Mouse (Mus musculus): ENCODE results near the gene Spata46.

Spata46 gene

DNA sequence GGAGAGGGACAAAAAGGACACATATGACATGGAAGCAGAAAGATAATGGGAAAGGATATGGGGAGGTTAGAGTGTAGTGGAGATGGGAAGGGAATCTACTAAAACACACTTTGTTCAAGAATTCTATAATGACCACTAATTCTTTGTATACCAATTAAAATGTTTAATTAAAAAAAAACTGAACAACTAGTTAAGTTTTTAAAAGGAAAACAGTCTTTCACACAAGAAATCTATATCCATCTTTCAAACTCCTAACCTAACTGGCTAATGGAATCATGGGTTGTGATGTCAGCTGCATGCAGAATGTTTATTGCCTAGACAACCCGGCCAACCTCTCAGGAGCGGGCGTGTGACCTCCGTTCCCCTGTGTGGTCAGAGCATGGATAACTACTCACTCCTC lies at the start of gene Spata46:
Spata46 (plus strand) TSS at position 301 of the 400 bp plus-strand sequence.
- DNase-seq (ENCODE audit: inconsistent age in 2 of 2, low spot score in 1 of 2), result no peak

DNA sequence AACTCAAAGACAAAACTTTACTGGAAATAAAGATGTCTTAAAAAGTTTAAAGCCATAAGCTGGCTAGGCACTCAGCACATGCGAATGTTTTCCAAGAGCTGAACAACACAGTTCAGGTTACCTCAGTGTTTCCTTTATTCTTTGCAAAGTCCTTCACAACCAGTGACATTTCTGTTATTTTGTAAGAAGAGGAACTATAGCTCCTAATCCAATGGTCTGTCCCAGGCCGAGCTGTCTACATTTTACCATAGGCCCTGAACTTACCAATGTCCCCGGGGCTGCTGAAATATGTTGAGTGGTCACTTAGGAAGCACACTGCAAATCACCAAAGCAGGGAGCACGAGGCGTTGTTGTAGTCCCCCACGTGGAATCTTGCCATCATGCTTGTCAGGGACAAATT lies 38.3 kb upstream of the Spata46 start:
- DNase-seq (ENCODE audit: inconsistent age in 2 of 2, low spot score in 1 of 2), result no peak

DNA sequence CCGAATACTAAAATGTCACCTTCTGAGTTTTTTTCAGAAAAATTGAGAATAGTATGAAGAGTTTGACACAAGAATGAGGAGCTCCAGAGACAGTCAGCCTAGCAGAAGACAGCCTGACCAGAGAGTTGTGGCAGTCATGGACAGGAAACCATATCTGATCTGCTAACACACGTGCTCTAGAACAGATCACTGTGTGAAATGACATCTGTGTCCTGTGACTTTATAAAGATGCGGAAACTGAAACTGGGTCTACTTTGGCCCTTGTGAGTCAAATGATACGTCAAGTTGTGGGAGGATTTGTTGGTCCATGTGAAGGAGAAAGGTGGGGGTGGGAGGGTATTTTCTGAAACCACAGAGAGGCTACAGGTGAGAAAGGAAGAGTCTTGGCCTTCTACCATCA lies 37.9 kb upstream of the Spata46 start:
- DNase-seq (ENCODE audit: inconsistent age in 2 of 2, low spot score in 1 of 2), result no peak

DNA sequence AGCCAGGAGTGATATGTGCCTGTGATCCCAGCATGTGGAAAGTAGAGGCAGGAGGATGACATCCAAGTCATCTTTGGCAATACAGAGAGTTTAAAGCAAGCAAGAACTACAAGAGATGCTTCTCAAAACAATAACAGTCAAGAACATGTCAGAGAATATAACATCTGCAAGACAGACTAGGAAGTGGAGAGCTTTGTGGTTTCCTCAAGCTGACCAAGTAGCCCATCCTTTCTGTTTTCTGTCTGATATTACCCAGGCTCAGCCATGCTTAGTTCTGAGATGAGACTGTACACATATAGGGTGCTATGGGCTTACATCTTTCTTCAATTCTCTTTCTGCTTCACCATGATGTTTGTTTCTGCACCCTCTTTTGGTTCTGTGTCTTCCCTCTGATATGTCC lies 35.4 kb upstream of the Spata46 start:
- DNase-seq (ENCODE audit: inconsistent age in 2 of 2, low spot score in 1 of 2), result no peak

DNA sequence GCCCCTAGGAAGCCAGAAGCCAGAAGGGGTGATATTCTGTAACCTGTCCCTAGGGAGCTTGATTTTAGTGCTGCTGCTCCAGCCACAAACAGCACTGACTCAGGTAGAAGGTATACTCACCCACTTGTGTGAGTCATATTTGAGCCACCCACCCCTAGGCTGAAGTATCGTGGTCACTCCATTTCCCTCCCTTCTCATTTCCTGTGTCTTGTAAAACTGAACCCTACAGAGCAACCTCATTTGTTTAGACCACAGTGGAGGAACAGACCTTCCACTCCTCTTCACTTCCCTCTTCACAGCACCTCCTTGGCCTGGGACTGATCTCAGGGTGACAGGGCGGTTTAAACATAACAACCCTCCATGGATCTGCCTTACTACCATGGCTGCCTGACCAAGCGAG lies 31.6 kb upstream of the Spata46 start, which contains the start of gene Sh2d1b1:
Sh2d1b1 (plus strand) TSS at position 305 of the 400 bp plus-strand sequence.
- no peak for DNase-seq (ENCODE audit: inconsistent age in 2 of 2, low spot score in 1 of 2)

DNA sequence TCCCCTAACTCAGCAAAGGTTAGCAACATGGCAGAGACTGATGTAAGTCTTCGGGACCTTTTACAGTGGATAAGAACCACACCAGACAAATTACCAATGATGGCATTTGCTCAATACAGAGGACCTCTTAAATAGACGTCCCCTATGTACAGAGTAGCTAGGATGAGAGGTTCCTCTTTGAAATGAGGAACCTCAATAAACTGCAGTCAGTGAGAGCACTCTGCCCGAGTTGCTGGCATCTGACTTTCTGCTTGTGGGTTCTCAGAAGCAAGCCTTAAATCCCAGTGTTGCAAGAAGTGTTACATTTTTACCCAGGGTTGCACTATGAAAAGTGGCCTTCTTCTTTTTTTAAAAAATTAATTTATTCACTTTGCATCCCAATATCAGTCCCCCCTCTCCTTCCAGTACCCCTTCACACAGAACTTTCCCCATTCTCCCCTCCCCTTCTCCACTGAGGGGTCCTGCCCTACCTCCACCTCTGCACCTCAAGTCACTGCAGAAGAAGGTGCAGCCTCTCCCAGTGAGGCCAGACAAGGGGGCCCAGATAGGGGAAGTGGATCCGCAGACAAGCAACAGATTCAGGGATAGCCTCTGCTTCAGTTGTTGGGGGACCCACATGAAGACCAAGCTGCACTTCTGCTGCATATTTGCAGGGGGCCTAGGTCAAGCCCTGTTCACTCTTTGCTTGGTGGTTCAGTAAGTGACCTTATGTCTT lies 26.0 kb upstream of the Spata46 start:
- DNase-seq (ENCODE audit: inconsistent age in 2 of 2, low spot score in 1 of 2), result no peak

DNA sequence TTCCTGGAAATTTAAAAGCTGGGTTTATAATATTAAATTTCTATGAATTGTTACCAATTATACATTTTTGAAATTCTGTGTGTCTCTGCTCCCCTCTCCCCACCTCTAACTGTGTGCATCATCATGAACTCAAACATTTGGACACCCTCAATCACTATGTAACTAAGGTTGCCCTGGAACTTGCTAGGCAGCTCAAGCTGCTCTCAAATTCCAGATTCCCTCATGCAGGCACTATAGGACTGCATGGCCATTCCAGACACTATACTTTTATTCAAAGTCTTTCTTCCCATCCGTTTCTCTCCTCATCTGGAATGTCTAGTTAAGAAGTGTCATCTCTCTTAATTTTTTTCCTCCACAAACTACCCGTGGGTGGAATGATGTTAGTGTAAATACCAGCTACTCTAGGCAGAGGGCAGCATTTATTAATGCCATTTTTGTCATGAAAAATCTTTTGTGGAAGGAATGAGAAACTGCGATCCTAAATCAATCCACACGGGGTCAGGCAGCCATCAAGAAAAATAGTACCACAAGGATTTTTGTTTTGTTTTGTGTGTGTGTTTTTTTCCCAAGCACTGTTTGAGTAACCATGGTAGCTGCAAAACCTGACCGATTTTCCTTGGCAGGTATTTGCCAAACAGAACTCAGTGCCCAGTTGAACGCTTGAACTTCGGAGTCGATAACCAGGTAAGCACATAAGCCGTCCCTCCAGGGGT lies 16.2 kb upstream of the Spata46 start:
- peak; percentile 53 to 91 for DNase-seq (ENCODE audit: inconsistent age in 2 of 2, low spot score in 1 of 2)

DNA sequence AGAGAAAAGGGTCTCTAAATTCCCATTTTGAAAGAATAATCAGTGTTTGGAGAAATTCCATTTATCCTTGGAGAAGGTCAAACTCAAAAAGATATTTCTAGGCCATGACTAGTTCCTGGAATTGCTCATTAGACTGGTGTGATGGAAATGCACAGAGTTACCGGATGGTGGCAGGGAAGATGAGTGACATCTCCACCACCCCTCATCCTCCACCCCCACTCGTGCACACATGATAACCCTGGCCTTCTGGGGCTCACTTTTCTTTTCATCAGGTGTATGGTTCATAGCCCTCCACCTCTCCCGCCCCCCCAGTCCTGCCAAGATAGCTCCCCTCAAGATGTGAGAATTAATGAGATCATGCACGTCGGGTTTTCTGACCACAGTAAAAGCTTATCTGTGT lies 15.3 kb upstream of the Spata46 start:
- no peak for DNase-seq (ENCODE audit: inconsistent age in 2 of 2, low spot score in 1 of 2)

DNA sequence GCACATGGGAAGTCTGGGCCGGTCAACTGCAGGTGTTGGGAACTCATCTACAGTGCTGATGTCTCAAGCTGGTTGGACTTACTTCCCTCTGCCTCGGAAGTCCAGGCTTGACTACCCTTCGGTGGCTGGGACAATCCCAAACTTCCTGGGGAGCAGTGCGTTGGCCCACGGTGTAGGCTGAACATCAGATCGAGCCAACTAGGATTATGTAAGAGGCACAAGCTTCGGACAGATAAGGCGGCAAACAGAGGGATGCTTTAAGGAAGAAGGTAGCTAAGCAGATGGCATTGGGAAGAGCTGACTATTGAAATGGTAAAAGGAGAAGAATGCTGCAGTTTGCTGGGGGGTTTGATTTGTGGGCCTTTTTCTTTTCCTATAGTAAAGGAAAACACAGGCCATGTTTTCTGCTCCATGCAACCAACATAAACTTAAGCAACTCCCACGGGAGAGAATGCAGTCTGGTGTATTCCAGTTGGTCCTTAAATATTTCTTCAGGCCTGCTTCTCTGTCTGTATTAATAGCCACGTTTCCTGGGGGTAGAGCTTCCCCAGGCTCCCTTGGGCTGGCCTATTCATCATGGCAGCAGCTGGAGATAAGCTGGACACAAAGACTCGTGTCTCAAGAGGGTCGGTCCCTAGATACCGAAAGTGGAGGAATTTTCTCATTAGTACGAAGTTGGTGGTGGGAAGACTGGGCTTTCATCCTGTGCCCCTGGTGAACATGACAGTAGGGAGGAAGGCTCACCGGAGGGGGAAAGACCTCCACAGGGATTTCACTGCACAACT lies 13.6 kb upstream of the Spata46 start:
- no peak for DNase-seq (ENCODE audit: inconsistent age in 2 of 2, low spot score in 1 of 2)

DNA sequence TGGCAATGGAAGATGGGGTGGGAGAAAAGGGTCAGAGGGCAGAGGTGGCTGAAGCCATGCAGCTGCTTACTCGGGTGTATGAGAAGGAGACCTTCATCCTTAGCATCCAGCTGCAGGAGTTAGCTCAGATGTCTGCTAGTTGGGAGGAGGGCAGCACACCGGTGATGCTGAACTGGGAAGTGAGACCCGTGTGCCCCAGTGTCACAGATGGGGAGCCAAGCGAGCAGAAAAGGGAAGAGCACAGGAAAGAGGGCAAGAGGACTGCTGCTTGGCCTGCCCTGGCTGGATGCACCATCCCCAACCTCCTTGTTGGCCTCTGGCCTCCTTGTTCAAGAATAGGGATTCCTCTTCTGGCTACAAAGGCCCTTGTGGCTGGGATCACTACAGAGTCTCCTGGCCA lies 9.1 kb upstream of the Spata46 start:
- DNase-seq (ENCODE audit: inconsistent age in 2 of 2, low spot score in 1 of 2), result no peak

DNA sequence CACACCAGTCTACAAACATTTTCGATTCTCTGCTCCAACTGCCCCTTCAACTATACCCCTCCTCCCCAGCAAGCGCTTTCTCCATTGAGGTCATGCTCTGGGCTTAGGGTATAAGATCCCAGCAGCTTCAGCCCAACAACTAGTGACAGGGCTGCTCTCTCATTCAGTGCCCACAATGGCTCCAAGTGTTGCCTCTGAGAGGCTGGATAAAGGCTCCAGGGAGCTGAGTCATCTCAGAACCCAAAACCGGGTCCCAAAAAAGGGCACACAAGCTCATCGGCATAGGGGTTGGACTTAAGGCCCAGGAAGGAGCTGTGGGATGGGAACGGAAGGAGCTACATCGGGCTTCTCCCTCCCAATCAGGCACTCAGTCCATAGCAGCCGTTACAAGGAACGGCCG lies 6.9 kb upstream of the Spata46 start:
- no peak for DNase-seq (ENCODE audit: inconsistent age in 2 of 2, low spot score in 1 of 2)

DNA sequence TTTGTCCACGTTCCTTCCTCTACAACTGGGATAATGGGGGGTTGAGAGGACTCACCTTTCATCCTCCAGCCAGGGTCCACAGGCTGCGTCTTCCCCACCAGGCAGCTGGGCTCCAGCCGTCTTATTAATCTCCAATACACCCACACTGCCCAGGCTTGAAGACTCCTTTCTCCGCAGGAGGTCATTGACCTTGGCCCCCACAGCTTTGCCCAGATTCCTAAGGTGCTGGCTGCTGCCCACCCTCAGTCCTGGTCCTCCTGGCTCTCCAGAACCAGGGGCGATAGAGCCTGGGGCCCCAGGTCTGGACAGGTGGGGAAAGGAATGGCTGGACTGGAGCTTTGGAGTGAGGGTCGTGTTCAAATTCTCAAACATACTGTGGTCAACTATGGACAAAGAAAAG lies 6.1 kb upstream of the Spata46 start:
- no peak for DNase-seq (ENCODE audit: inconsistent age in 2 of 2, low spot score in 1 of 2)

DNA sequence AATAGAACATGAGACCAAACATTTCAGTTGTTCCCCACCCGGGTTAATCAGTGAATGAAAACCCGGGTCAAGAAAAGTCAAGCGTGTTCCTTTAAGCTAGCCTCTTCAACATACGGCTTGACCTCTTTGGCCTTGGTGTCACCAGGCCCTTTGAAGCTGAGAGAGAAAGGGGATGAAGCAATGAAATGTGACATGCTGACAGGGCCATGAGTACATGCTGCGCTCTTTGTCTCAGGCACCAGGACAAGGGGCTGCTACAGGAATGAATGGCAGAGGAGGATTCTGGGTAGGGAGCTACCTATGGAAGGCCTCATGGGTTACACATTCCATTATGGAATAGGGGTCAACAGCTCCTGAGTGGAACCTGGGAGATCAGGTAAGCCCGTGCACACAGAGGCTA lies 5.5 kb upstream of the Spata46 start:
- DNase-seq (ENCODE audit: inconsistent age in 2 of 2, low spot score in 1 of 2), result peak; percentile 42 to 60

DNA sequence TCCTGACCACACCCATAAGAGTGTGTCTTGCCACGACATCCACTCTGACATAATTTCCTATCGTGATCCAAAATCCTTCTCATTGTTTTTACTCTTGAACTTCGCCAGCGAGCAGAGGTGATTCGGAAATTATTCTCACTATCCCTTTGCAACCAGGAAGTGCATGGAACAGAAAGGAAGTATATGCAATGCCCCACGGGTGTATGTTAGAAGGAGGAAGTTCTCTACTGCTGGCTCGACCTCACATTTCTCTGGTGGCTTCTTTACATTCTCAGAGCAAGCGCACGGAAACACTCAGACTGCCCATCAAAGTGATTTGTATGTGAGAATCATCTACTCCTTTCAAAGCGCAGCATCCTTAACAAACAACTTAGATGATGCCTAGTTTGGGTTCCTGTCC lies 3.6 kb upstream of the Spata46 start:
- DNase-seq (ENCODE audit: inconsistent age in 2 of 2, low spot score in 1 of 2), result no peak

DNA sequence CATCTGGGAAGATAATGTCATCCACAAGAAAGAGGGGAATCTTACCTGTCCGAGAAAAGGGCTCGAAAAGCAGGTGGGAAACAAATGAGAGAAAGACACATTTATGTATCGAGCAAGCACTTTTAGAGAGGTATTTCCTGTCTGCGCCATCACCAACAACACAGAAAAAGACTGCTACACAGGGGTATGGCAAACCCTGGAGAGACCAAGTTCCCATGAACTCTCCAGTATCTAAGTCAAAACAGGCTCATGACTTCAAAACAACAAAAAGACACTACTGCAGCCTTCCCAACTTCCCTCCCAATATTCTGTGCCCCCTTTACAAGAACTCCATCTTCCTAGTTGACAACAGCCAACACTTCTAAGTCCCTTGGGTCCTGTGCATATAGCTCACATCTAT lies 2.4 kb upstream of the Spata46 start, which contains the start of gene Gm7694:
Gm7694 (minus strand) TSS at position 101 of the 400 bp plus-strand sequence.
- DNase-seq (ENCODE audit: inconsistent age in 2 of 2, low spot score in 1 of 2), result no peak

DNA sequence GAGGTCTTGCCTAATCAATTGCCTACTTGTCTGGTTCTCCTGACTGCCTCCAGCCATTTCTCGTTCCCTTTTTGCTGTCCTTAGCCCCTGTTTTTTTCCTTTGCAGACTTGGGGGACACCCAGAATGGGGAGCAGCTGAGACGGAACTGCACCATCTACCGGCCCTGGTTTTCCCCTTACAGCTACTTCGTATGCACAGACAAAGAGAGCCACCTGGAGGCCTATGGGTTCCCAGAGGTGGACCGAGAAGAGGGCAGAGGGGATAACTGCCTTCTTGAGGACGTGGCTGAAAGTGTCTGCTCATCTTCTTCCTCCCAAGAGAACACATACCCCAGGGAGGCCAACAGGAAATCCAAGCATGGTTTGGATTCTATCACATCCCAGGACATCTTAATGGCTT lies 2.8 kb downstream of the Spata46 start:
- no peak for DNase-seq (ENCODE audit: inconsistent age in 2 of 2, low spot score in 1 of 2)

DNA sequence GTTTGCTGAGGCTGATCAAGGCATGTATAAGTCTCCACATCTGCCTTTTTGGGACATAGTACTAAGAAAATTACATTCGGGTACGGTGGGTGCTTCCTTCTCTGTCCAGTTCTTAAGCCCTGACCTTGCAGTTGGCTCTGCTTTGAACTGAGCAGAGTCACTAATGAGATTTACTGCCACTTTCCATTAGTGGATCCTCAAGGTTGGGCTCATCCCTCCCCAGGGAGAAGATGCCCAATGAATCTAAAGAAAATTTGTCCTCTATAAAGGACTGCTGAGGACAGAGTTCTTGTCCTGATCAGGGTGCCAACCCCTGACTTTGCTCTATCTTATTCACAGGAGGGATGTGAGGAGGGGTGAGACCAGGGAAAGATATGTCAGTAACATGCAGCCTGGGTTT lies 13.4 kb downstream of the Spata46 start:
- peak; percentile 52 to 77 for DNase-seq (ENCODE audit: inconsistent age in 2 of 2, low spot score in 1 of 2)

DNA sequence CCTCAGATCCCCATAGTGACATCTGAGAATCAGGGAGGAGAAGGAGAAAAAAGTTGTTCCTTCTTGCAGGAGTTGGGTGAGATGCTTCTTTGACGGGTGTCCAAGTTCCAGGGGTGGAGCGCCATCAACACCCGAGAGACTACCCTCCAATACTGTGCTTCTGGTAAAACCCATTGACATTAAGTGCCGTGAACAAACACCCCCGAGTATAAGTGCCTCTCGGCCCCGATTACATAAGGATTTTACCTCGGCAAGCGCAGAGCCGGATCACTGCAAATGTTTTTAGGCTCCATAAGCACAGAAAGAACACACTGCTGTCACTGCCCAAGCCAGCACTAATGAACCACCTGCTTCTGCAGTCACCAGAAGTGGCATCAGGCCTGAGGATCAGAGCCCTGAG lies 14.4 kb downstream of the Spata46 start:
- DNase-seq (ENCODE audit: inconsistent age in 2 of 2, low spot score in 1 of 2), result no peak

DNA sequence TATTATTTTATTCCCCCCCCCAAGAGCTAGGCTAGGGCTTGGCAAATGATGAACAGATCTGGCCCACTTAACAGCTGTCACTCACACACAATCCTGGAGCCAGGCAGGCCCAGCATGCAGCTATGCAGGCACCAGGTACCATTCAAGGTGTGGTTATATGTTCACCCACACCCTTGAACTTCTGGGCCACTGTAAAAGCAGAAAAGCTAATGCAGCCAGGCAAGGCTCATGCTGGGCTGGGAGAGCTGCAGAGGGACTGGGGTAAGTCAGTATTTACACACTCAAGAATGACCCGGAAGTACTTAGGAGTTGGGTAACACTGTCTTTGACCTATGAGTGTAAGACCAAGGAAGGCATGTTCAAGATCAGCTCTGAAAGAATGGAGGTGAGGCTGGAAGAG lies 15.7 kb downstream of the Spata46 start:
- no peak for DNase-seq (ENCODE audit: inconsistent age in 2 of 2, low spot score in 1 of 2)

DNA sequence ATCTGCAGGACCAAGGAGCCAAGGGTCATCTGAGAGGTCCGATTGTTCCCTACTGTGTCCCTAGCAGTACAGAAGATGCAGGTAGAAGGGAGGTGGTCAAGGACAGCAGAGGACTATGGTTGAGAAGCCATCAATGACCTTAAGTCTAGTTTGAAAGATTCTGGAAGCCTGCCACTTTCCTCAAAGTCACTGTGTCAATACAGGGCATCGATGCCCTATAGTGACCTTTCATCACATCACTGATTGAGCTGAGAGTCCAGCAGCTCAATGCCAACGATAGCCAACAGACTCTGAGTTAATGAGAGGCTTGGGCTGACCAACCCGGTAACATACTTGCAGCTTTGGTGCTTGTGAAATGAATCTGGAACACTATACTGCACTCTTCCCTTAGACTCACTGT lies 16.7 kb downstream of the Spata46 start:
- DNase-seq (ENCODE audit: inconsistent age in 2 of 2, low spot score in 1 of 2), result no peak

DNA sequence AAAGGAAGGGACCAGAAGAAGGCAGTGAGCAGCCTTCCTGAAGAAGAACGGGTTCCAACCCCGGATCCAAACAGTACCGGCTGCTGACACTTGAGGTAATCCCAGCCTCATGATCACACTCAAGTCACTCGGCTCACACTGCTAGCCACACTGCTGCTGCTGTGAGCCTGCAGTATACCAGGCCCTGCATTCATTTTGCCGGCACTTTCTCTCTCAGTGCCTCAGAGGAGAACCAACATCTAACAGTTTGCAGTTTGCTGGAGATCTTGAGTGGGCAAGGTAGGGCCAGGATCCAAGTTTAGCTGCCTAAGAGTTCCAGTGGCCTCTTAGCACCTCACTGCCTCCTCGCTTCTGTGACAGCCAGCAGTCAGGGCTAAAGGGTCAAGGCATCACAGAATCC lies 23.3 kb downstream of the Spata46 start:
- DNase-seq (ENCODE audit: inconsistent age in 2 of 2, low spot score in 1 of 2), result no peak

DNA sequence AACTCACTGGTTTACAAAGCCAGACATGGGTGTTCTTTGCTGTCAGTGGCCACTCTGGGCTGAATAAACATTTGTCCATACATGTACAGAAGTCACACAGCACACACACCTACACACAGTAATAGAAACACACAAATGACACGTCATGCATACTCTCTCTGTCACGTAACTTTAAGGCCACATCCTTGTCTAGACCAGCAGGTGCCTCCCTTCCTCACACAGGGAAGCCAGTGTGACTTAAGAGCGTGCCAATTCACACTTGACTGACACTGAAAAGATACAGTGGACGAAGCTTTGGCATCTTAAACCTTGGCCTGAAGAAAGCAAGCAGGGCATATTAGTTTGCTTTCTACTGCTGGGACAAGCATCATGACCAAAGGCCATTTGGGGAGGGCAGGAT lies 24.2 kb downstream of the Spata46 start:
- DNase-seq (ENCODE audit: inconsistent age in 2 of 2, low spot score in 1 of 2), result no peak
